Comparison of ENCODE assay signal across 29 mouse cellular contexts in genomic region chr4:58520531-58520930, GRCm38 (mm10). TPM values are rescaled to one million over a fixed set of nuclear protein-coding genes. Genes with fewer than 3 reads are reported as not detected.
A peak's percentile ranks its signal among the peaks of the same experiment; 100 is the strongest.
DNase-seq lines count a peak whose midpoint lies in the region; ATAC-seq and TF ChIP-seq lines count a peak whose summit lies in the region.
"Had no signal": no experiment of that assay in that cellular context is flagged by ENCODE, and none has a peak within 500 bp of the region (broad histone marks: within the 10 kb centered on the region; RNA-seq: fewer than 3 reads in every experiment).

No protein-coding gene starts in this region.

- TF ChIP-seq CTCF in embryonic fibroblast, embryonic 13.5 days (IDR thresholded peaks at IDR 0.05; ENCODE audit: borderline replicate concordance, insufficient read depth, low read length) = no peak

- H3K27ac ChIP-seq in embryonic fibroblast, embryonic 13.5 days (ENCODE audit: insufficient read depth, low read length) = peak overlapping the region; percentile 48
- peak overlapping the region; percentile 72 for H3K27ac ChIP-seq in limb, embryonic 12.5 days
- H3K27ac ChIP-seq: embryonic facial prominence, embryonic 10.5 days; forebrain, embryonic 10.5 days; forebrain, embryonic 12.5 days had no signal

- H3K36me3 ChIP-seq in limb, embryonic 12.5 days = peaks cover 9% of the 10 kb centered on the region; the same call in 1 of the 2 replicates
- H3K36me3 ChIP-seq: embryonic facial prominence, embryonic 12.5 days; forebrain, embryonic 12.5 days; G1E had no signal

- no peak for ATAC-seq in limb, embryonic 12.5 days (ENCODE audit: insufficient number of reproducible peaks, insufficient read depth, low FRiP score, low TSS enrichment, low read depth)
- ATAC-seq: activated CD4-positive, CD25-positive, alpha-beta regulatory T cell, adult 4 months; CD4-positive, CD25-positive, alpha-beta regulatory T cell, adult 4 months; forebrain, embryonic 14.5 days; forebrain, embryonic 16.5 days; Patski had no signal

- 46% methylated on average over 5 of the region's 5 CpGs for WGBS in limb, embryonic 12.5 days

- intact Hi-C loops in heart, postnatal 14 days (cut with DNase I) = no loop called here
- intact Hi-C loops in left cerebral cortex, postnatal 25 days (cut with DNase I) = no loop called here

- H3K9me3 ChIP-seq in limb, embryonic 12.5 days = no peaks in the 10 kb centered on the region
- H3K9me3 ChIP-seq: embryonic facial prominence, embryonic 10.5 days; embryonic facial prominence, embryonic 12.5 days; forebrain, embryonic 12.5 days had no signal

- no peak overlapping the region for H3K4me3 ChIP-seq in embryonic fibroblast, embryonic 13.5 days (ENCODE audit: insufficient read depth, low read length)
- no peak overlapping the region for H3K4me3 ChIP-seq in limb, embryonic 12.5 days (replicated peaks)
- H3K4me3 ChIP-seq: embryonic facial prominence, embryonic 10.5 days; embryonic facial prominence, embryonic 12.5 days; erythroblast, embryonic 14.5 days; forebrain, embryonic 10.5 days; forebrain, embryonic 12.5 days had no signal

- H3K9ac ChIP-seq in limb, embryonic 12.5 days (replicated peaks) = no peak overlapping the region
- H3K9ac ChIP-seq: embryonic facial prominence, embryonic 12.5 days; forebrain, embryonic 12.5 days had no signal

- H3K4me1 ChIP-seq in embryonic fibroblast, embryonic 13.5 days (ENCODE audit: control insufficient read depth, insufficient read depth, low read length) = peaks cover 7% of the 10 kb centered on the region; the same call in 1 of the 2 replicates
- peaks cover 78% of the 10 kb centered on the region for H3K4me1 ChIP-seq in limb, embryonic 12.5 days (replicated peaks)
- H3K4me1 ChIP-seq: forebrain, embryonic 12.5 days had no signal

- no peaks in the 10 kb centered on the region for H3K27me3 ChIP-seq in limb, embryonic 12.5 days
- H3K27me3 ChIP-seq: CH12.LX; embryonic facial prominence, embryonic 12.5 days; forebrain, embryonic 12.5 days; Patski had no signal

- no peak for TF ChIP-seq POLR2A in embryonic fibroblast, embryonic 13.5 days (IDR thresholded peaks at IDR 0.05; ENCODE audit: low read depth, low read length)

- 0 out of 2 replicates have a peak overlapping the region, but pooled peaks have one; percentile 17 for H3K4me2 ChIP-seq in limb, embryonic 12.5 days
- H3K4me2 ChIP-seq: embryonic facial prominence, embryonic 12.5 days; forebrain, embryonic 12.5 days had no signal

- DNase-seq in heart, adult 11 months = peak; percentile 48
- DNase-seq in heart, postnatal 14 days = no peak
- DNase-seq in 416B (ENCODE audit: low read depth) = peak; percentile 83
- no peak for DNase-seq in left cerebral cortex, postnatal 25 days (ENCODE audit: low spot score in 2 of 2)
- DNase-seq in kidney, postnatal 25 days = no peak
- DNase-seq in layer of hippocampus, postnatal 36 days = no peak
- DNase-seq: adrenal gland, adult 8-10 months; adrenal gland, postnatal 14 days; adrenal gland, postnatal 36 days; B cell, adult 2 months; cerebellum, adult 11-12 months; cerebellum, adult 2 months; cerebellum, adult 9-10 months; cerebellum, postnatal 10 days; cerebellum, postnatal 25 days had no signal

RNA-seq across cellular contexts. Expression of gene Lpar1, which starts 33.2 kb away (rescaled TPM):
- total RNA-seq in heart, postnatal 14 days (2021) = 10 to 100 TPM; 18.4 to 19.1 TPM
- 52.8 and 67.1 TPM in 2 replicates for polyA plus RNA-seq in embryonic fibroblast, embryonic 13.5 days (2011; ENCODE audit: insufficient read length, low read depth, missing spikeins)
- polyA plus RNA-seq in limb, embryonic 12.5 days (2016; fragmentation: Nextera tagmentation; extraction: Ambion mirVana) = 247 and 253 TPM in 2 replicates
- total RNA-seq in left cerebral cortex, postnatal 25 days (2021) = 10 to 100 TPM; 19.2 to 21.0 TPM
- 10 to 100 TPM; 21.8 to 27.2 TPM for total RNA-seq in layer of hippocampus, postnatal 36 days (2021)
- polyA plus RNA-seq: activated CD4-positive, CD25-positive, alpha-beta regulatory T cell, adult 4 months; CD4-positive, CD25-positive, alpha-beta regulatory T cell, adult 4 months; G1E had no signal

Comparison
In these comparisons a context has a peak if more than half of its experiments do, and no peak if none do; other contexts are left out.
1. DNase-seq: peak in heart, adult 11 months (single experiment) and 416B (single experiment); none in heart, postnatal 14 days (0 of 2), left cerebral cortex, postnatal 25 days (0 of 2), kidney, postnatal 25 days (0 of 2) and layer of hippocampus, postnatal 36 days (0 of 2).